Mouse (Mus musculus): ENCODE measurements around the gene Ilvbl. TPM values are rescaled to one million over a fixed set of nuclear protein-coding genes. Genes with fewer than 3 reads are reported as not detected.
A peak's percentile ranks its signal among the peaks of the same experiment; 100 is the strongest.
"Not testable (repeated sequence)": the region's sequence is repeated elsewhere in the genome, so short reads cannot be mapped to it uniquely, and the experiment has no call there.

Ilvbl gene
- total RNA-seq, 2 experiments from 2014 or later, result 17.7 to 25.1 TPM

GRCm38 (mm10) chr10:78590744-78591143 lies 16.6 kb downstream of the Ilvbl start:
- DNase-seq (ENCODE audit: low spot score in 2 of 2), result no peak

GRCm38 (mm10) chr10:78591406-78592328 lies 17.5 kb downstream of the Ilvbl start, which contains the start of gene Syde1:
Syde1 (minus strand) TSS chr10:78591964.
- peak in 1 of 2 experiments; percentile 9 for DNase-seq (ENCODE audit: low spot score in 2 of 2)

- no peak for DNase-seq (ENCODE audit: low spot score in 2 of 2)
Measured at GRCm38 (mm10) chr10:78592856-78593379, 18.8 kb downstream of the Ilvbl start.

- no peak for DNase-seq (ENCODE audit: low spot score in 2 of 2)
Measured at GRCm38 (mm10) chr10:78593736-78594135, 19.6 kb downstream of the Ilvbl start.

- no peak for DNase-seq (ENCODE audit: low spot score in 2 of 2)
Measured at GRCm38 (mm10) chr10:78594157-78594556, 20.0 kb downstream of the Ilvbl start.

GRCm38 (mm10) chr10:78594566-78594965 lies 20.4 kb downstream of the Ilvbl start:
- DNase-seq (ENCODE audit: low spot score in 2 of 2), result no peak

GRCm38 (mm10) chr10:78599865-78600264 lies 25.7 kb downstream of the Ilvbl start:
- no peak for DNase-seq (ENCODE audit: low spot score in 2 of 2)

GRCm38 (mm10) chr10:78605080-78605479 lies 30.9 kb downstream of the Ilvbl start:
- DNase-seq (ENCODE audit: low spot score in 2 of 2), result peak; percentile 23 to 52

GRCm38 (mm10) chr10:78607602-78608001 lies 33.5 kb downstream of the Ilvbl start:
- no peak for DNase-seq (ENCODE audit: low spot score in 2 of 2)

- no peak for DNase-seq (ENCODE audit: low spot score in 2 of 2)
Measured at GRCm38 (mm10) chr10:78617974-78618373, 43.8 kb downstream of the Ilvbl start, which contains the start of gene Olfr1357. Olfr1357 (minus strand) TSS chr10:78618074.

- not testable (repeated sequence) for DNase-seq (ENCODE audit: low spot score in 2 of 2)
Measured at GRCm38 (mm10) chr10:78623143-78623542, 49.0 kb downstream of the Ilvbl start.

- peak; percentile 55 to 63 for DNase-seq (ENCODE audit: low spot score in 2 of 2)
Measured at GRCm38 (mm10) chr10:78630194-78630593, 56.0 kb downstream of the Ilvbl start.

- peak; percentile 19 to 36 for DNase-seq (ENCODE audit: low spot score in 2 of 2)
Measured at GRCm38 (mm10) chr10:78632311-78632710, 58.2 kb downstream of the Ilvbl start.

Small RNA genes lying within 50 kb of the gene (microRNA-seq; reads per million reads assigned to microRNA genes)
- 0 reads per million in 2 experiments for gene Gm27541

Other genes starting within 250 kb of the Ilvbl start
- gene Agpat3, start 221.9 kb upstream of the Ilvbl start, total RNA-seq (2021), result 100 to 1,000 TPM; 258 to 259 TPM
- gene Rrp1, start 161.3 kb upstream of the Ilvbl start, total RNA-seq (2021), result 100 to 1,000 TPM; 337 to 342 TPM
- 10 to 100 TPM; 33.8 to 37.6 TPM for gene Cstb, start 148.7 kb upstream of the Ilvbl start, total RNA-seq (2021)
- 10 to 100 TPM; 71.0 to 73.2 TPM for gene Pdxk, start 109.4 kb upstream of the Ilvbl start, total RNA-seq (2021)
- not detected for gene Olfr1358, start 56.9 kb upstream of the Ilvbl start, total RNA-seq (2021)
- gene Syde1, start 17.6 kb downstream of the Ilvbl start, total RNA-seq (2021), result 1 to 10 TPM; 5.0 to 5.1 TPM
- not detected for gene Olfr1357, start 43.7 kb downstream of the Ilvbl start, total RNA-seq (2021)
- not detected for gene Casp14, start 143.9 kb downstream of the Ilvbl start, total RNA-seq (2021)
- under 1 TPM; 0.29 to 0.32 TPM for gene Ccdc105, start 178.7 kb downstream of the Ilvbl start, total RNA-seq (2021)
- gene Slc1a6, start 206.2 kb downstream of the Ilvbl start, total RNA-seq (2021), result 10 to 100 TPM; 13.2 to 15.5 TPM